Mouse (Mus musculus) A20 (cell line): Measurements from ENCODE around the gene H2al1h.
"Not testable (repeated sequence)": the region's sequence is repeated elsewhere in the genome, so short reads cannot be mapped to it uniquely, and the experiment has no call there.

ENCODE experiments used
- DNase-seq: peaks from one replicate; pipeline ENCODE4 v3.0.0-alpha.2; 2011; ENCODE audit warnings: low read depth, low spot score

The H2al1h gene

DNA sequence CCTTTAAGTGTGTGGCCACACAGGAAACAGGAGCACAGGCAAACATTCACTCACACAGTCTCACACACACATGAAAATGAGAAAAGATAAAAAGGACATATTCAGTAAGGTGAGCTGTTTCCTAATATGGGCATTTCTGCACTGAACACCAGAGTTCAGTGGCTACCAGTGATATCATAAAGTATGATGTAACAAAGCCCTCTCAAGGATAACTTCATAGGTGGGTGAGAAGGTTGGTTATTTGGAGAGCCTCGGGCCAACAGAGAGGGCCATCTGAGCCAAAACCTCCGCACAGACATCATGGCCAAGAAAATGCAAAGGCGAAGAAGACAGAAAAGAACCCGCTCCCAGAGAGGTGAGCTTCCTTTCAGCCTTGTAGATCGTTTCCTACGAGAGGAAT is at the start of gene H2al1h:
TSS of gene H2al1h (plus strand) at position 301 of the 400 bp plus-strand sequence.
- DNase-seq = not testable (repeated sequence)

DNA sequence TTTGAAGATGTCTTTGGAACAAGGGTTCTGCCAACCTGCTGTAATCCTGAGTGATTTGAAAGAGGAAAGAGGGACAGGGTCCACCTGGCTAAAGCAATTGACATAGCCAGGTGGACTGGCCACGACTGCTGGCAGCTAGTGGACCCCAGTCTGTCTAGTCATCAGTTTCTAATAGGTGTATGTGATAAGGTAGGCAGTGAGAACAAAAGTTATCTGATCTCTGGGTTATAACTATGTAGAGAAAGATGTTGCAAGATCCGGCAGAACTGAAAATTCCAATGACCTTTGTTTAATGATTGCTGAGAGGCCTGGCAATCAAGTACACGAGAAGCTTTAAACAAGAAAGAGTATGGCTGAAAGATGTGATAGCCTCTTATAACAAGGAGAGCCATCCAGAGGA is 48.1 kb upstream of the H2al1h start:
- DNase-seq = no peak

DNA sequence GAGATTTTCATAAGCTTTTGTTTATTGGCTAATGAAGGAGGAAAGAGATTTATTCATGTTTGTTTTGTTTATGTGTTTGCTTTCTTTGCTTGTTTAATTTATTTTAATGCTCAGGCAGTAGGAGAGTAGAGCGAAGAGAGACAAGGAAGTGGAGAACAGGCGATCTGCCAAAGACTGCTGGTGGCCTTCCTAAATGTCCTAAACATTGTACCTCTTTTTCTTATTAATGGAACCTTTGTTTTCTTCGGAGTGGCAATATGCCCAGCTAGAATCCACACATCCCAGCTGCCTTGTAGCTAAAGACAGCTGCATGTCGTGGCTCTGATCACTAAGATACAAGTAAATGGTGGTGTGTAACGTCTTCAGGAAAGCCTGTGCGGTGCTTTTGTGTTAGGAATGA is 44.2 kb upstream of the H2al1h start:
- DNase-seq = no peak

DNA sequence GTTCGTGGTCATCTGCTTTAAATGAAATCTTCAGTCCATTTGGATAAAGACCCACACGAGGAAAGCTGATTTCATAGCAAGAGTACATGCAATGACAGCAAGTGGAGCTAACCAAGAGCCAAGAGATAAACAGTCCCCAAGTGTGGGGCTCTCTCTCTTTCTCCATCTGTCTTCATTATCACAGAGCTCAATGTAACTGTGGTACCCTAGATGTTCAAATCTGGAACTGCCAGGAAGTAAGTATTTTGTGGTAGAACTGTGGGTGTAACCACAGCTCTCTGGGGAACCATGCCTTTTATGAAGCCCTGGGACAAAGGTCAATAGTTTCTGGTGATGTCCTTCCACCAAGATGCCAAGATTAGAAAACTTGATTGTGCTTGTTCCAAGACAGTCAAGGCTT is 40.6 kb upstream of the H2al1h start:
- no peak for DNase-seq

DNA sequence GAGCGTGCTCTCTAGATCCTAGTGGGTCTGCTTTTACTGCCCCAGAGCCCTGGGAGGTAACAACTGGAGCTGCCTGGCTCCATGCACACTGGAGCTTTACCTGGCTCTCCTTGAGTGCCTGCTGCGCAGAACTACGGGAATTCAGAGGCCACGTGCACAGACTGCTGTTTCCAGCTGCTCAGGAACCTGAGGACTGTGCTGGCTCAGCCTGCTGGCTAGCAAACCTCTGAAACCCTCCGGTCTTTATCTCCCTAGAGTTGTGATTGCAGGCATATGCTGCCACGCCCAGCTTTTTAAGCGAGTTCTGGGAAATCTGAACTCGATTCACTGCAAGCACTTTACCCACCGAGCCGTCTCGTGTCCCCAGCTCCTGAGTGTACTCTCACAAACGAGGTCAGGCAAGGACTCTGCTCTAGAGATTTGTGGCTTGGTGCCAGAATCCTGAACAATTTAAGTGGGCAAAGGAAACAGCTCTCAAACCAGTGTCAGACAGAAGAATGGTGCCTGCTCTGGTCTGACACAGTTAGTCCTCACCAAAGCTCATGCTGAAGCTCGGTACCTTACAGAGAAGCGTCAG is 32.9 kb upstream of the H2al1h start:
- no peak for DNase-seq

DNA sequence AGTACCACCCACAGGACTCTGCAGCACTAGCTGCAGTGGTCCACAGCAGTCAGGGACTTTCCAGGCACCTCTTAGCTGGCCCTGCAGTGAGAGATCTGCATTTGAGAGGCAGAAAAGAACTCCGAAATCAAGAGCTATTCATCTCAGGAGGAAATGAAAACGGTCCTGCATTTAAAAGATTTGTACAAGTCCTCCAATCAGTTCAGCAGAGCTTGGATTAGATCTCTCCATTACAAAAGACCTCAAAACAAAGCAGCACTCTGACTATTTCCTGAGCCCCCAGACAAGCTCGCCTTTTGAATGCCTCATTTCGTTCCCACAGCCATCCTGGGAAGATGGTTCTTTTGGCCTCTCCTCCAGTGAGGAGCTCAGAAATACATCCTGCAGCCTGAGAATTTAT is 32.0 kb upstream of the H2al1h start:
- no peak for DNase-seq

DNA sequence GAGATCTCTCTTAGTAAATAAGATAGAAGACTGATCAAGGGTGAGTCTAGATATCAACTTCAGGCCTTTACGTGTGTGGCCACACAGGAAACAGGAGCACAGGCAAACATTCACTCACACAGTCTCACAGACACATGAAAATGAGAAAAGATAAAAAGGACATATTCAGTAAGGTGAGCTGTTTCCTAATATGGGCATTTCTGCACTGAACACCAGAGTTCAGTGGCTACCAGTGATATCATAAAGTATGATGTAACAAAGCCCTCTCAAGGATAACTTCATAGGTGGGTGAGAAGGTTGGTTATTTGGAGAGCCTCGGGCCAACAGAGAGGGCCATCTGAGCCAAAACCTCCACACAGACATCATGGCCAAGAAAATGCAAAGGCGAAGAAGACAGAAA is 22.3 kb upstream of the H2al1h start, which contains the start of gene H2al1a:
TSS of gene H2al1a (plus strand) at position 301 of the 400 bp plus-strand sequence.
- not testable (repeated sequence) for DNase-seq

DNA sequence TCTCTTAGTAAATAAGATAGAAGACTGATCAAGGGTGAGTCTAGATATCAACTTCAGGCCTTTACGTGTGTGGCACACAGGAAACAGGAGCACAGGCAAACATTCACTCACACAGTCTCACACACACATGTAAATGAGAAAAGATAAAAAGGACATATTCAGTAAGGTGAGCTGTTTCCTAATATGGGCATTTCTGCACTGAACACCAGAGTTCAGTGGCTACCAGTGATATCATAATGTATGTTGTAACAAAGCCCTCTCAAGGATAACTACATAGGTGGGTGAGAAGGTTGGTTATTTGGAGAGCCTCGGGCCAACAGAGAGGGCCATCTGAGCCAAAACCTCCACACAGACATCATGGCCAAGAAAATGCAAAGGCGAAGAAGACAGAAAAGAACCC is 19.2 kb upstream of the H2al1h start, which contains the start of gene H2al1b:
TSS of gene H2al1b (plus strand) at position 301 of the 400 bp plus-strand sequence.
- not testable (repeated sequence) for DNase-seq

DNA sequence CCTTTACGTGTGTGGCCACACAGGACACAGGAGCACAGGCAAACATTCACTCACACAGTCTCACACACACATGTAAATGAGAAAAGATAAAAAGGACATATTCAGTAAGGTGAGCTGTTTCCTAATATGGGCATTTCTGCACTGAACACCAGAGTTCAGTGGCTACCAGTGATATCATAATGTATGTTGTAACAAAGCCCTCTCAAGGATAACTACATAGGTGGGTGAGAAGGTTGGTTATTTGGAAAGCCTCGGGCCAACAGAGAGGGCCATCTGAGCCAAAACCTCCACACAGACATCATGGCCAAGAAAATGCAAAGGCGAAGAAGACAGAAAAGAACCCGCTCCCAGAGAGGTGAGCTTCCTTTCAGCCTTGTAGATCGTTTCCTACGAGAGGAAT is 15.9 kb upstream of the H2al1h start, which contains the start of gene H2al1c:
TSS of gene H2al1c (plus strand) at position 301 of the 400 bp plus-strand sequence.
- DNase-seq = not testable (repeated sequence)

DNA sequence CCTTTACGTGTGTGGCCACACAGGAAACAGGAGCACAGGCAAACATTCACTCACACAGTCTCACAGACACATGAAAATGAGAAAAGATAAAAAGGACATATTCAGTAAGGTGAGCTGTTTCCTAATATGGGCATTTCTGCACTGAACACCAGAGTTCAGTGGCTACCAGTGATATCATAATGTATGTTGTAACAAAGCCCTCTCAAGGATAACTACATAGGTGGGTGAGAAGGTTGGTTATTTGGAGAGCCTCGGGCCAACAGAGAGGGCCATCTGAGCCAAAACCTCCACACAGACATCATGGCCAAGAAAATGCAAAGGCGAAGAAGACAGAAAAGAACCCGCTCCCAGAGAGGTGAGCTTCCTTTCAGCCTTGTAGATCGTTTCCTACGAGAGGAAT is 12.8 kb upstream of the H2al1h start, which contains the start of gene H2al1d:
TSS of gene H2al1d (plus strand) at position 301 of the 400 bp plus-strand sequence.
- DNase-seq = not testable (repeated sequence)

DNA sequence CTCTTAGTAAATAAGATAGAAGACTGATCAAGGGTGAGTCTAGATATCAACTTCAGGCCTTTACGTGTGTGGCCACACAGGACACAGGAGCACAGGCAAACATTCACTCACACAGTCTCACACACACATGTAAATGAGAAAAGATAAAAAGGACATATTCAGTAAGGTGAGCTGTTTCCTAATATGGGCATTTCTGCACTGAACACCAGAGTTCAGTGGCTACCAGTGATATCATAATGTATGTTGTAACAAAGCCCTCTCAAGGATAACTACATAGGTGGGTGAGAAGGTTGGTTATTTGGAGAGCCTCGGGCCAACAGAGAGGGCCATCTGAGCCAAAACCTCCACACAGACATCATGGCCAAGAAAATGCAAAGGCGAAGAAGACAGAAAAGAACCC is 9.7 kb upstream of the H2al1h start, which contains the start of gene H2al1e:
TSS of gene H2al1e (plus strand) at position 301 of the 400 bp plus-strand sequence.
- DNase-seq = not testable (repeated sequence)

DNA sequence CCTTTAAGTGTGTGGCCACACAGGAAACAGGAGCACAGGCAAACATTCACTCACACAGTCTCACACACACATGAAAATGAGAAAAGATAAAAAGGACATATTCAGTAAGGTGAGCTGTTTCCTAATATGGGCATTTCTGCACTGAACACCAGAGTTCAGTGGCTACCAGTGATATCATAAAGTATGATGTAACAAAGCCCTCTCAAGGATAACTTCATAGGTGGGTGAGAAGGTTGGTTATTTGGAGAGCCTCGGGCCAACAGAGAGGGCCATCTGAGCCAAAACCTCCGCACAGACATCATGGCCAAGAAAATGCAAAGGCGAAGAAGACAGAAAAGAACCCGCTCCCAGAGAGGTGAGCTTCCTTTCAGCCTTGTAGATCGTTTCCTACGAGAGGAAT is 6.4 kb upstream of the H2al1h start, which contains the start of gene H2al1f:
TSS of gene H2al1f (plus strand) at position 301 of the 400 bp plus-strand sequence.
- DNase-seq = not testable (repeated sequence)

DNA sequence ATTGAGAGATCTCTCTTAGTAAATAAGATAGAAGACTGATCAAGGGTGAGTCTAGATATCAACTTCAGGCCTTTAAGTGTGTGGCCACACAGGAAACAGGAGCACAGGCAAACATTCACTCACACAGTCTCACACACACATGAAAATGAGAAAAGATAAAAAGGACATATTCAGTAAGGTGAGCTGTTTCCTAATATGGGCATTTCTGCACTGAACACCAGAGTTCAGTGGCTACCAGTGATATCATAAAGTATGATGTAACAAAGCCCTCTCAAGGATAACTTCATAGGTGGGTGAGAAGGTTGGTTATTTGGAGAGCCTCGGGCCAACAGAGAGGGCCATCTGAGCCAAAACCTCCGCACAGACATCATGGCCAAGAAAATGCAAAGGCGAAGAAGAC is 3.3 kb upstream of the H2al1h start, which contains the start of gene H2al1g:
TSS of gene H2al1g (plus strand) at position 301 of the 400 bp plus-strand sequence.
- not testable (repeated sequence) for DNase-seq

DNA sequence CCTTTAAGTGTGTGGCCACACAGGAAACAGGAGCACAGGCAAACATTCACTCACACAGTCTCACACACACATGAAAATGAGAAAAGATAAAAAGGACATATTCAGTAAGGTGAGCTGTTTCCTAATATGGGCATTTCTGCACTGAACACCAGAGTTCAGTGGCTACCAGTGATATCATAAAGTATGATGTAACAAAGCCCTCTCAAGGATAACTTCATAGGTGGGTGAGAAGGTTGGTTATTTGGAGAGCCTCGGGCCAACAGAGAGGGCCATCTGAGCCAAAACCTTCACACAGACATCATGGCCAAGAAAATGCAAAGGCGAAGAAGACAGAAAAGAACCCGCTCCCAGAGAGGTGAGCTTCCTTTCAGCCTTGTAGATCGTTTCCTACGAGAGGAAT is 3.1 kb downstream of the H2al1h start, which contains the start of gene H2al1i:
TSS of gene H2al1i (plus strand) at position 301 of the 400 bp plus-strand sequence.
- not testable (repeated sequence) for DNase-seq

DNA sequence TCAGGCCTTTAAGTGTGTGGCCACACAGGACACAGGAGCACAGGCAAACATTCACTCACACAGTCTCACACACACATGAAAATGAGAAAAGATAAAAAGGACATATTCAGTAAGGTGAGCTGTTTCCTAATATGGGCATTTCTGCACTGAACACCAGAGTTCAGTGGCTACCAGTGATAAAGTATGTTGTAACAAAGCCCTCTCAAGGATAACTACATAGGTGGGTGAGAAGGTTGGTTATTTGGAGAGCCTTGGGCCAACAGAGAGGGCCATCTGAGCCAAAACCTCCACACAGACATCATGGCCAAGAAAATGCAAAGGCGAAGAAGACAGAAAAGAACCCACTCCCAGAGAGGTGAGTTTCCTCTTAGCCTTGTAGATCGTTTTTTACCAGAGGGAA is 6.2 kb downstream of the H2al1h start, which contains the start of gene H2al1j:
TSS of gene H2al1j (plus strand) at position 301 of the 400 bp plus-strand sequence.
- DNase-seq = not testable (repeated sequence)

DNA sequence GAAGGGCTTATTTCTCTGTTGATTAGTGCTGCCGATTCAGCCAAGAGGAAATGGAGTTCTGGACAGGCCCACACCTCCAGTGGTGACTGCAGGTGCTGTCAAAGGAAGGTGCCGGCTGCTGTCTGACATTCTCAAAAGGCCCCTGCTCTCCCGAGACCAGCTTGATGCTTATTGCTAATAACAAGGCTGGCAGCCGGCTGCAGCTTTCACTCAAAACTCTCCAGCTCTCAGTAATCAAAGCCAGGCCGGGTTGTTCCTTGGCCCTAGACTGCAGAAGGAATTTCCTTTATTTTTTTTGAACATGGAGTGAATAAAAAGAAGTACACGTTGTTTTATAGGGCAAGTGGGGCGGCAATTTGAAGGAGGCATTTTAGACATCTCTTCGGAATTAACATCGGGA is 24.5 kb downstream of the H2al1h start:
- no peak for DNase-seq

DNA sequence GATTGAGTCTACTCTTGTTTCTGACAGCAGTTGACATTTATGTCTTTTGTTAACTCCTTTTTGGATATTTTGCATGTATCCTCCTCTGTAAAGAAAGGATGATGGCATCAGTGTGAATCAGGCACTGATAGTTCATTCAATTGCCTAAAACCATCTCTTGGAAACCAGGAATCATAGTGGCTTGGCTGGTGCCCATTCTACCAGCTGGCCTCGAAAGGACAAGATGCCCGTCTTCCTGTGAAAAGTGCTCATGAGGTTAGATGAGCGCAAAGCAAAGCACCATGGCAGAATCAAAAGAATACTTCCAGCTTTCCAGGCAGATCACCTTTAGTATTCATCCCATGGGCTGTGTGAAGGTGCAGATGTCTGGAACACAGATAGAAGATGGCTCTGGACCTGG is 25.5 kb downstream of the H2al1h start:
- no peak for DNase-seq

DNA sequence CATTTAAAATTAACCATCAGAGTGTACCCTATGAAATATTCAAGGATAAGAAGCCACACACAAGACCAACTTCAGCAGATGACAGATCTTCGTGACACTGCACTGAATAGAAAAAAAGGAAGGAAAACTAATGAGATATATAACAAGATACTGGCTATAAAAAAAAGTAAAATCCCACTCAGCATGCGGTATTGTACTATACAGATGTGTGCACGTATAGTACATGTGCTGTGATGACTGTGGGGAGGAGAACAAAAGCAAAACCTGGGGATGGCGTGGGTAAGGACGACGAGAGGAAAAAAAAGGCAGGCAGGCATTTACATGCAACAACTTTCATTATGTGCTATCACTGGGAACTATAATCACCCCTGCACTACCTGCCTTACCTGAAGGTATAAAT is 39.5 kb downstream of the H2al1h start:
- peak; percentile 30 for DNase-seq

DNA sequence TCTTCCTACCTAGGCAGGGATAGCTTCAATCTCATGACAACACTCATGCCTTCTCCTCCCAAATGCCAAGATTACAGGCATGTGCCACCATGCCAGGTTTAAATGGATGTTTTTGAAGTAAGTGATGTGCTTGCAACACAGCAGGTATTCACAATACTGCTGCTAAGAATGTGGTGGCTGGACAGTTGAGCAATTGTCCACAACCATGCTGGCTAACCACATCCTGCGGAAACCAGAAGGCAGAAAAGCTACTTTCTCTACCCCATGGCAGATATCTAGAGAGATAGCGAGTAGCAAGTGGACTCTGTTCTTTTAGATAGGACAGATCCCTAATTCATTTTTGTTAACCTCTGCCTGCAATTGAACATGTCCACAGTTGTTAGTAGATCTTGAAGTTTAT is 40.0 kb downstream of the H2al1h start:
- DNase-seq = peak; percentile 11

DNA sequence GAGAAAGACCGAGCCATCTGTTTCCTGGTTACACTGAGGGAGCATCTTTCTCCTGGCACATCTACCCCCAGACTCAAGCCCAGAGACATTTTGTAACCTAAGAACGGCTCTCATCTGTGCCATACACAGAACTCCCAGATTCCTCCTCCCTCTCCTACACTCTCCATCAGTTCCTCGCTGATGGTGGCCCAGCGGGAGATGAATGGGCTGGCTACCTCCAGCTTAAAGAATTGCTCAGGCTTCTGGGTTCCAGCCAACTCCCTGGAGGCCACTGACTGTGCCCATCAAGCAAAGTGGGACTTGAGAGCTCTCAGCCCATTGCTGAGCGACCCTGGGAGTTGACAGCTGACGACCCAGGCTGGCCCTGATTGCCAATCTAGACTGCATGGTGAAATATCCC is 42.6 kb downstream of the H2al1h start:
- no peak for DNase-seq

DNA sequence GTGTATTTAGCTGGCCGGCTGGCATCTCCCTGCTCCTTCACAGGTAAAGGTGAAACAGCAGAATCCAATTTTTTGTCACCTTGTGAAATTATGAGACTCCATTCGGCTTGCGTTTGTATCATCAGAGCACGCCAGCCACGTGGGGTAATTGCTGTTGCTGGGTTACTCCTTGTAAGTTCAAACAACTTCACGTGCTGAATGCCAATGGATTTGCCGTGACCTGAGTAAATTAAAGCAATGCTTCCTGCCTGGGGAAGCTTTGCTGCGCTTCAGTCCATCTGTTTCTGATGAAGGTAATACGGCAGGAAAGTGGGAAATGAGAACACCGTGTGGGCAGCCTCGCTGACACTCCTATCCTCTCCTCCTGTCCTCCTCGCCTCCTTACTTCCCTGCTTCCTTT is 43.9 kb downstream of the H2al1h start:
- DNase-seq = no peak
